Mouse (Mus musculus) heart, postnatal 4 days (tissue): ENCODE results near the gene Rbsn. TPM values are rescaled to one million over a fixed set of nuclear protein-coding genes. Genes with fewer than 3 reads are reported as not detected.

Experiments
- DNase-seq: peaks from one replicate; pipeline ENCODE4 v3.0.0; 2021
- total RNA-seq, 2 experiments: library from RNA; stranded (reverse); gene quantifications; 2 replicates each; pipeline ENCODE4 v1.2.3; 2021

The Rbsn gene
- total RNA-seq, 2 experiments from 2014 or later = 16.1 to 21.5 TPM

DNA sequence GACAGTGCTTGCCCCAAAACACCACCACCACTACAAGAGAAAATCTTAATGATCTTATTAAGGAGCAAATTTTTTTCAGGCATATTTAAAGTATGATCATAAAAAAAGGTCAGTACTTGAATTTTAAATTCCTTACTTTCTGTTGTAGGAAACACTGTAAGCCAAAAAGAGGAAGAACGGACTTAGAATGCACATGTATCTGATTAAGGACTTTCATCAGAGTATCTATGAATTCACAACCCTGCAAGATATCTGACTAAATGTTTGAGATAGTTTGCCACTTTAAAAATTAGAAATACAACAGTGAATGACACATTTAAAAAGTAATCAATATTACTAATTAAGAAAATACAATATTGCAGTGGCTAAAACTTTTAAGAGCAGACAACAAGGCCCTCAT is 38.3 kb downstream of the Rbsn start:
- no peak for DNase-seq

DNA sequence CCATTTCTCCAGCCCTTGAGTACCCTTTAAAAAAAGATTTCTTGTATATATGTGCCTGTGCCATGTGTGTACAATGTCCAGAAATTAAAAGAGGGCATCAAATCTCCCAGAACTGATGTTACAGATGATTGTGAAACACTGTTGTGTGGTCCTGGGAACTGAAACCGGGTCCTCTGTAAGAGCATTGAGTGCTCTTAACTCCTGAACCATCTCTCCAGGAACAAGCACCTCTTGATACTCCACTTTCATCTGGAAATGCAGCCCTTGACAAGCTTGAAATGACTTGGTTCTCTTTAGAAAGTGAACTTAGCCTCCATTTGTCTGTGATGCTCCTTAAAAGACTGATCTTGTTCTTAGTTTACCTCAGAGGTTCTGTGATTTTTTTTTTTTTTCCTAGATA is 52.0 kb downstream of the Rbsn start:
- no peak for DNase-seq

DNA sequence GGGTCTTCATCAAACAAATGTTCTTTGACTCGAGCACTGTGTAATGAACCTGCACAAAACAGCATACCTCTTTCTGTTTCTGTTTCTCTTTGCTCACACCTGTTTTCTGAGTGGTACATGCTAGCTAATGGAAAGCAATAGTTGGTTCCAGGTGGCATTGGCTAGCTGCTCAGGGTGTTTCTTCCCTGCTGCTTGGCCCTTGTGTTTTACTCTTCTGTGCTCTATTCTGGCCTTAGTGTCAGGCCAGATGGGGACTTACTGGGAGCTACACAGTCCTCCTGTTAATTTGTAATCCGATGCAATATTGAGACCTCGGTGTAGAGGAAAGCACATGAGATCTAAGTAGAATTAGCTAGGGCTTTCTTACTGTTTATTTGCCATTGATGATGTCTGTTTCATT is 55.9 kb downstream of the Rbsn start:
- DNase-seq = no peak

DNA sequence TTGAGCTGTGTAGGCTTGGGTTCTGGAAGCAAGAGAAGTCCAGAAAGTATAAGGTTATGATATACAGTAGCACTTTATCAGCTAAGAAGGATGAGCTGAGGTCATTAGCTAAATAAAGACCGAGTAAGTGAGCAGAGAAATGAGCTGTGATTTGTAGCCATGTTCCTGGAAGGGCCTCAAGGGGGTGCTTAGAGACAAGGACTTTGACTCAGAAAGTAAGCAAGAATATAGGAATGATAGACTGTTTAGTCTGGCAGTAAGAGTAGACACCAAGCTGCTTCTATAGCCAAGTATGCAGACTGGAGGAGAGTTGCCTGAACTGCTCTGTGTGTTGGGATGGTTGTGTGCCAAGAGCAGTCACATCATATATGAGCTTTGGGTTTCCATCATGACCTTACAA is 61.0 kb downstream of the Rbsn start:
- DNase-seq = no peak

DNA sequence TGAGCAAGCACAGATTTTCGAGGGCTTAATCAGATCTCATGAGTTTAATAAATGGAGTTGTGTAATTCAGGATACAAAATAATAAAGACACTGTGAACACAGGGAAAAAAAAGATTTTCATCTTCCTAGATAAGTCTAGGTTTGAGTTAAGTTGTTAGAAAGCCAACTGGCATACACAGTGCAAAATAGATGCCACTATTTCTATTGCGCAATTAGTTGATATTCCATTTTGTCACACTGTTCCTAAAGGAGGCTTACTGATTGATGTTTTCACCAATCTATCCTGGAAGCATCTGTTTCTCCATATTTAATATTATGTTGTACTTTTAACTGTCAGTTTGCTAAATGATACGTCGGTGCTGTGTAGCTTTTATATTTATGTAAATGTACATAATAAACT is 68.8 kb downstream of the Rbsn start:
- no peak for DNase-seq

Other genes starting within 250 kb of the Rbsn start
- gene Fgd5, start 236.0 kb downstream of the Rbsn start, total RNA-seq = 10 to 100 TPM; 24.8 to 26.4 TPM
- gene Nr2c2, start 123.5 kb downstream of the Rbsn start, total RNA-seq = 10 to 100 TPM; 43.6 to 46.4 TPM
- 10 to 100 TPM; 55.7 to 56.8 TPM for gene Mrps25, start 30.9 kb downstream of the Rbsn start, total RNA-seq
- not detected for gene Trh, start 29.7 kb upstream of the Rbsn start, total RNA-seq